Mouse (Mus musculus): Measurements from ENCODE around the gene Tjp1.

Gene Tjp1

DNA sequence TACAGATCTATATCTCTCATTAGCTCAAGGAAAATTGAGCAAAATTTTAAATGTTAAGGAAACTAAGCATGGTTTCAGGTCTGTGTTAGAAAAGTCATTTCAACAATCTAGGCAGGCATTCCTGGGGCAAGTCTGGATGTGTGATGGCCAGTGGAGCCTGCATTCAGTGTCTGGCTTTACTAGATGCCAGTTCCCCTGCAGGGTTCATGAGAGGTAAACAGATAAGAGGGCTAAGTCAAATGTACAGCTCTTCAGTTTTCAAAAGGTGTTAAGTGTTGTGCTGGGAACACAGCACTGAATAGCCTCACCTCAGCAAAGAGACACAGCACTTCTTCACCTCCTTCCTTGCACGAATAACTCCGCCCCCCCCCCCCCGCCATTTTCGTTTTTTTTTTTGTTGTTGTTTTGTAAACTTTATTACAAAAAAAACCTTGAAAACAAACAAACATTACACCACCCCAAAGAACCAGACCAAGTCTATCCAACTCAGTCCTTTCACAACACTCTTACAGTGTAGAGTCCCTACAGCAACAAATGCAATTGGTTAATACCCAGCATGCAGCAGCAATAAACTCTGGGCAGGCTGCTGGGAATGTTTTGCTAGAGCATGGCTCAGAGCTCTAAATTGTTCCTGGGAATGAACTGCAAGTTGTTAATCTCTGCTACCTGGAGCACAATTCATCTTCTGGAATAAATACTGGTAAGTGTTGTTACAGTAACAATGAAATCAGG lies 177.1 kb downstream of the Tjp1 start:
- no peak for DNase-seq

DNA sequence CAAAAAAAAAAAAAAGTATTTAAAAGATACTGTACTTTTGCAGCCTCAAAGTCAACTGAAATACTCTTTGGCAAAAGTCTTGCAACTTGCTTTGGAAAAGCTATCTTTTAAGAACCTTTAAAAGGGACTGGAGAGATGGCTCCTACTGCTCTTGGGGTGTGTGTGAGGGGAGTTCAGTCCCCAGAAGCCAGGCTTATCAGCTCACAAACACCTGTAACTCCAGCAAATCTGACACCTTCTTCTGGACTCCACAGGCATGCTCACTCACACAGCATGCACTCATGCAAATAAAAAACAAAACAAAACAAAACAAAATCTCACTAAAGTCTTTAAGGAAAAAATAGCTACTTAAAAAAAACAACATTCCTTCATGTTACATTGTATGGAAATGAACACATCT lies 179.0 kb downstream of the Tjp1 start:
- no peak for DNase-seq

DNA sequence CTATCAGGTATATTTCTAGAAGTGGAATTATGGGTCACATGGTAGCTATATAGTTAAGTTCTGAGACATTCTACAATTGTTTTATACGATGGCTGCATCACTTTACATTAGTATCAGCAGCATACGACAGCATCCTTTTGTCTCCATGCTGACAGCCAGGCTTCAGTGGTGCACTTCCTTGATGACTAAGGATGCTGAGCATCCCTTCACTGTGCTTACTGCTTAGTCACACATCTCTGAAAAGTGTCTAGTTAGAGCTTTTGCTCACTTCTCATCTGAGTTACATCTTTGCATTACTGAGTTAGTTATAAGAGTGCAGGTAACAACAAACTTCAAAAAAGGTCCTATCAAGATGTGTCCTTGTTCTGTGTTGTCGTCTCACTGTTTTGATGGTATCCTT lies 182.3 kb downstream of the Tjp1 start:
- no peak for DNase-seq

DNA sequence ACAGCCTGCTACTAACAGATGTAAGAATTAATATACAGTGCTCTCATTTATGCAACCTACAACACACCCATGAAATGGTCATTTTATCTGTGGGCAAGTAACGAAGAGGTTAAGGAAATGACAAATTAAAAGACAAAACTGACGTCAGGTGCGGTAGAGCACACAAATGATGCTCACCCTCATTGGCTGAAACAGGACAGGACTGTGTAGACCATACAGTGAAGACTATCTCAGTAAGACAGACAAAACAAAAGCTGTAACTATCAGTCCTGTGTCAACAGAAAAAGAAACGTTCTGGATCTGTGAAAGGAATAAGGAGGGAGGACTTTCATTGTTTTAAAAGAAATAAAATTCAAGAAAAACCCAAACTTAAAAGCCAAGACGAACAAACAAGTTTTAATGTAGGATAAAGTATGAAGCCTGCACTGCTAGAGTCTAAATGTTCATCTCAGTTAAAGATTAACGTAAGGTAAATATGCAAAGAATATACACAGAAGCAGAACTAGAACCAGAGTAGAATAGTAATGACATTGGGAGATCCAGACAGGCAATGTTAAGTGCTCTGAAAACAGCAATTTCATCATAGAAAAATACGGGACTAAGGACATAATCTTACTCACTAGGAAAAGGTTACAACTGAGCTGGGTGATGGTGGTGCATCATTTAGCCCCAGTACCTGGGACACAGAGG lies 189.9 kb downstream of the Tjp1 start:
- DNase-seq = no peak

DNA sequence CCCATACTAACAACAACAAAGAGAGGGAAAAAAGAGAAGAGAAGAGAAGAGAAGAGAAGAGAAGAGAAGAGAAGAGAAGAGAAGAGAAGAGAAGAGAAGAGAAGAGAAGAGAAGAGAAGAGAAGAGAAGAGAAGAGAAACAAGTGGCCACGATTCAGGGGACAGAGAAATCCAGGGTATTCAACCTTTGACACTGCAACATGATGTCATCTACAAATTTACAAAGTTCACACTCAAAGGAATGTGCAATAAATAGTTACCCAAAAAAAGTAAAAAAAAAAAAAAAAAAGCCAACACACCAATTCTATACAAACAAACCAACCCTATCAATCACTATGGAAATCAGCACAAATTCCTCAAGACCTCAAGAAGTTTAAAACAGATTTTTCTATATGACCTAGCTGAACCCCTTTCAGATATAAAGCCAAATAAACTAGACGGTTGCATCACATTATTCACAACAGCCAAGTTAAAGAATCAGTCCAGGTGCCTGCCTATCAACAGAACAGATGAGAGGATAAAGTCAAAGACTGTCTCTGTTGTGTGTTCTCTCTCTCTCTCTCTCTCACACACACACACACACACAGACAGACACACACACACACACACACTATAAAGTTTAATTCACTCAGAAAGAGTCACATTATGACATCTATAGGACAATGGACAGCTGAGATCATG lies 194.4 kb downstream of the Tjp1 start:
- DNase-seq = no peak

DNA sequence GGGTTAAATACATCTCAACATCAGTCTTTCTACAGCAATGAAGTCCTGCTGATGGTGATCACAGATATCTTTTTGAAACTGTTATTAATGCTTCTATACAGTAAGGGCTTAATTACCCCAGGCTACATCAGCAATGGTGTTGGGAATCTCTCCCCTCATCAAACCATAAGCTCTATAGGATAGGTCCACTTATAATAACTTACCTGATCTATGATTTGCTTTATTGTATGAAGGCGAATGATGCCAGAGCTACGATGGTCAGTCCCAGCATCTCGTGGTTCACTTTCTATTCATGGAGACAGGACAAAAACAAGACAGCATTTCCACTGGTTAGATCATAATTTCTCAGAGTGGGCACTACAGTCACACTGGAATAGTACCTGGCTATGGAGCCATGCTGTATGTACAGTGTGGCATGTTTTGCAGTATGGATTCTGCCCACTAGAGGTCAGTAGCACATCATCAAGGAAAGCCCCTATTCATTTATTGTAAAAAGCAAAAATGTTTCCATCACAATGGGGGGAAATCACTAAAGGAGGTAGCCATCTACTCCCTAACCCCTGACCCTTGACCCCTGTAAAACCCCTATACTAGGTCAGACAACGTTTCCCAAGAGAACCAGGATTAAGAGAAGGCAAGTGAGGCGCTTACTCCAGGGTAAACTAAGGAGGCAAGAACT lies 208.4 kb downstream of the Tjp1 start:
- peak; percentile 21 for DNase-seq

DNA sequence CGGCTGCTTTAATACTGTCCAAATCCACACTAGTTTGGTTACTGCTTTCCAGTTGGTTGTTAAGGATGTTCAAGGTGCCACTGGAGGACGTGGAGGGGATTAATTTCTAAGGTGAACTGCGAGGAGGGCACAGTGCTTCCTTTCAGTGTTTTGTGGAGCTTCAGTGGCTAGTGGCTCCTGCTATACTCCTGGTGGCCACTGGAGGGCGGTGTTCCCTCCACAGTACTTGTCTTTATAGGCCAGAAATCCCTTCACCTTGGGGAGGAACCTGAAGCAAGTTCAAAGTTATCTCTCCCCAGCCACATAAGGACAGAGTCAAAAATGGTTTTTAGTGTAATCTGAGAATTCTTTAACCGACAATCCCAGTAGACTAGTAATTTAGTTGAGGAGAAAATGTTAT lies 210.2 kb downstream of the Tjp1 start:
- peak; percentile 16 for DNase-seq

DNA sequence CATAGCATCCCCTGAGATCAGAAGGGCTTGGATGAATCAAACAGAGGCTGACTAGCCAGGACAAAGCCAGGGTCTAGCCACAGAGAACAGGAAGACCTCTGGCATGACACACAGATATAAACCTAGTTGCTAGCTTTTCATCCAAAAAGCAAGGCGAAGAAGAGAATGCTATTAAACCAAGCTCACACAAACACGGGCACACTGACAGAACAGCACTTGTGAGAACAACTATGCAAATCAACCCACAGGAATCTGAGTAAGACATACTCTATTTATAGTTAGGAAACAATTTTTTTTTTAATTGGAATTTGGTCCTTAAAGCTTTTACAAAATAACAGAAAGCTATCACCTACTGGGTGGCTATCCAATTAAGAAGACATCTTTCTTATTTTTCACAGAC lies 212.4 kb downstream of the Tjp1 start:
- DNase-seq = no peak

DNA sequence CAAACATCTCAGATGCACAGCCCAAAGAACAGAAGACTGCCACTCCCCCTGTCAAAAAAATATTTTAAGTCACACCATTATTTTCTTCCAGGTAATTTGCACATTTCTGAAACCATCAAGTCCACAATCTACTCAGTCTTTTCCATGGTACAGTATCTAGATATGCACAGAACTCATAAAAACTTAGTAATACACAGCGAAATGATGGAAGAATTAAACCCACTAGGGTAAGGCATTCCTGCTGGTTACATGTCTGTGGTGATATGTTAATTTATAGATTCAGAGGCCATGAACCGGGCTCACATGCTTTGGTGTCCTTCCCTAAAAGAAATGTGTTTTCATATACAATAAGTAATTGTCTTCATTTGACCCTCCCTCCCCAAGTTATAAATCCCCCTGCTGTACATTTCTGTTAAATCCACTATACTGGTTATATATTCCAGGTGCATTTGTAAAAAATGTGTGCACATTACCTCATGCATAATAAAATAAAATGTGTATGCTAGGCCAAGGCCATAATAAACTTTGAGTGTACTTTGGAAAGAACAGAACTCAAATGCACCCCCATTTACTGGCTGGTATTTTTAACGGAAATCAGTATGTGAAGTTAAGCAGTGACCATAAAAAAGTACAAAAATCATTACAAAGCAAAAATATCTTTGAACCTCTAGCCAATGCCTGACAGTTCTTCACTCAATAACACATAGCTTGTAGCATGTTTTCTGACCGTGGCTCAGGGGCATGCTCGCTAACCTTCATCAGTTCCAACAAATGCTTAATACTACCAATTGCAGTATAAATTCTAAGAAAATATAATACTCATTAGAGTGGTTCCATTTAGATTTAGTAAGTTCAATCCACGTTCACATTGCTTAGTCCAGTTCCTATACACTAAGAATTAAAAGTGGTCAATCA lies 230.6 kb downstream of the Tjp1 start:
- DNase-seq = no peak

DNA sequence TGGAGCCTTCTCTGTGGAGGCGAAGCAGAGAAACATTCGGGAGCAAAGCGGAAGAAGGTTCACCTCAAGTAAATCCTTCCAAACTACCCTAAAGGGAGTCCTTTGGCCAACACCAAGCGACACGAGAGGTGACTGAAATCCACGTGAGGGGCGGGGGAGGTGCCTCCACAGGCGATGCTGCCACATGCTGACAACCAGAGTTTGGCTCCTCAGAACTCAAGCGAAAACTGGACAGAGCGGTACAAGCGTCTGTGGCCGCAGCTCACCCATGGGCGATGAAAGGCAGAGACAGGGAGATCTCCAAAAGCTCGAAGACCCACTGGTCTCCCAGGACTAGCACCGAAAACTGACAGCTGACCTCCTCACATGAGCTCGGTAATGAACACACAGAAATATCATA lies 244.7 kb downstream of the Tjp1 start:
- no peak for DNase-seq

DNA sequence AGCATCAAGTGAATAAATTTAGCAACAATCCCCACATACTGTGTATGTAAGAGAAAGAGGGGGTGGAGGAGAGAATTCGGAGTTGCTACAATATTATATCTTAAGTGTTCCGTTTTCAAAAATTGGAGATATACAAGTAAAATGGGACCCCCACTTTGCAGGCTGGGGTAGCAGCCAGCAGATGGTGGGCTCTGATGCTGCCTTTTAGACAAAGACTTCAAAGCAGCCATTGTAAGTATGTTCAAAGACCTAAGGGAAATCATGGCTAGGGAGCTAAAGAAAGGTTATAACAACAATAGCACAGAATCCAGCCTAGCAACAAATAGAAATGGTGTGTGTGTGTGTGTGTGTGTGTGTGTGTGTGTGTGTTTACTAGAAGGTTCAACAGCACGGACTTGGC lies 245.6 kb downstream of the Tjp1 start:
- no peak for DNase-seq

DNA sequence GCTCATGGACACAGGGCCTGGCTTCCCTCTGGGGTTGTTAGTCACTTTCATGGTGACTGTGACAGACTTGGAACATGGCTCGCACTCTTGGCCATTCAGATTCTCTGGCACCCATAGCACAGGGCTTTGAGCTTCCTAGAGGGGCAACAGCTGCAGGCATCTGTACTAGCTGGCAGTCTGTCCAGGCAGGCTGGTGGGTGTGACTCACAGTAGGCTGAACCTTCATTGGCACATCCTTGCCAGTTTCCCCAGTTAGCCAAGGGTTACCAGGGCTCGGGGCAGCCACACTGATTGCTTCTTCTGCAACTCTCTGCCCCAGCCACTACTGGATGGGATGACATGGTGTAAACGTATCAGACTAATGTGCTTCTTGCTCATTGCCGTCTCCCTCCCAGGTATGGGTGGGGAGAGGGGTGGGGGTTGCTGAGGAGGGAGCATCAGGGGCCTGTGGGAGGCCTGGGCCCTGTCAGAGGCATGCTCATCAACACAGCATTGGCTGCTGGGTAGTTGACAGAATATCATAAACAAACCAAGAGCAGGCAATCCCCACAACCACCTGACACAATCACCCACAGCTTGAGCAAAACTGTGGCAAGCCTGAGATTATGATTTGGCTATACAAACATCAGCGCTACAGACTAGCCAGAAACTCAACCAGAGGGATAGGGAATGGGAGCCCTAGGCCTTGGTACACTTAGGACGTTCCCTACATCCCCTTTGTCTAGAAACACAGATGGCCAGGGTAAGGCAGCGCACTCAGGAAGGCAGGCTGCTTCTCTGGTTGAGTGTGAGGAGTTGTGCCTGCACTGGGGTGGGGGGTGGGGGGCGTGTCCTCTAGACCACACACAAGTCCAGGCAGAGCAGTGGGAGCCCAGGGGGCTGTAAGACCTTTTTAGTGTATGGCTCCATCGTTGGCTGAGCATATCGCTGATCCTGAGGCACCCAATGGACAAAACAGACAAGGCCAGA lies 246.4 kb downstream of the Tjp1 start:
- no peak for DNase-seq

DNA sequence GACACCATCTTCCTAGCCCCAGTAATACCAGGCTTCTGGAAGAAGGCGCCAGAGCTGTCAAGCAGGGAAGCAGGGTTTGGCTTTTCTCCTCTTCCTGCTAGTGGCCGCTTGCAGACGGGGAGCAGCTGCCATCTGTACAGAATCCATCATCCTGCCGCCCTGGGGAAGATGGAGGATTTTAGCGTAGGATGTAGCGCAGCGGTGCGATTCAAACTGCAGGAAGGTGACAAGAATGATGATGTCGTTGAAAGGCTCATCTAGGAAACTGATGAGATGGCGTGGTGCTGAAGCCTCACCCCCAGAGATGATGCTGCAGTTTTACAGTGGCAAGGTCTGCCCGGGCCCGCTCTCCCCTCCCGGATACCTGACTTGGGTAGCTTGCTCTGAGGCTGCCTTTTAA lies 248.3 kb downstream of the Tjp1 start:
- no peak for DNase-seq

DNA sequence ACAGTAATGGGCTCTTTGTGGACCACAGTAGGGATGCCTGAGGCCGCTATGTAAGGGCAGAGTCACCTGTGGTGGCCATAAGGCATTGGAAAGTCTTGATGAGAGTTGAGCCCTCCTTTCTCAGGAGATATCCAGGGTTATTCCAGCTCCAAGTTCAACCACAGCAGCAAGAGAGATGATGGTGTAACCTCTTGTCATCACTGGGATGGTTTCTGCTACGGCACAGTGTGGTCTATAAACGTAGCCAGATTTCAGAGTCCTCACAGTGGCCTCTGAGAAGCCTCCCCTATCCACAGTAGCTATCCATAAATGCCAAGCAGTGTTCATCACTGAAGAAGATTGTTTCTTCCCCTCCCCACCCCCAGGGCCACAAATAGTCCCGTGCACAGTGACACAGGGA lies 251.8 kb downstream of the Tjp1 start:
- no peak for DNase-seq

DNA sequence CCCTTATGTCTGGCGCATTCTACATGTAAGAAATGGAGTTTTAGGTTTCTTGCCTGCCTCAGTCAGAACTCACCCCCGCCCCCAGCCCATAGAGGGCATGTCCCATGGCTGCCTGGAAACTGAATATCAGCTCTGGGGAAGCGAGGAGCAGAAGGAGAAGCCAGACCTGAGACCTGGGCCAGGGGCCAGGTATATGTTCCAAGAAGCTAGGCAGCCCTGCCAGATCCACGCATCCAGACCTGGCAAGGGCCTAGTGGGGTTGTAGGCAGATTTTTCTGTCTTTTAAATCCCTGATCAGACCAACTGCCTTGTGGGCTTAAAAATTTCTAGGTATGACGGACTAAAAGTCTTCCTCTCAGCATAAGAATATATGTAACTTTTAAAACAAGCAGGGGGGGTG lies 253.4 kb downstream of the Tjp1 start:
- DNase-seq = no peak

DNA sequence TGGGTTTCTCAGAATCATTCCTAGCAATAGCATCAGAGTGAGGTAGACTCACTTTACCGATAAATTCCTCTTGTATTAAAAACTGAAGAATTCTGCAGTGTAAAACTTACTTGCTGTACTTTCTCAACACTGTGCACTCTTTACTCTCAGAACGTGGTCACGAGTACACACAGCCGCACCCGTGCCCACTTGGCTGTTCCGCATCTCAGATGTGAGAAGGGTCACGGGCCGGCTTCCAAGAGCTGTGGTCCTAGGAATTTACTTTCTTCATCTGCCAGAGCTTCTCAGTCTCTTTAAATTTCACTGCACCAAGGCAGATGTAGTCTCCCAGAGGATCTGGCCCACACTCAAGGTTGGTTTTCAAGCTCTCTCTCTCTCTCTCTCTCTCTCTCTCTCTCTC lies 277.9 kb downstream of the Tjp1 start:
- no peak for DNase-seq
